Mouse (Mus musculus) inflammation-experienced regulatory T-cells, adult 6 months (primary cell): ENCODE measurements around the gene Wdr89. TPM values are rescaled to one million over a fixed set of nuclear protein-coding genes. Genes with fewer than 3 reads are reported as not detected.
"Not testable (repeated sequence)": the region's sequence is repeated elsewhere in the genome, so short reads cannot be mapped to it uniquely, and the experiment has no call there.

Experiments
- ATAC-seq: one replicate; pipeline ENCODE4 v1.8.0; 2017
- polyA plus RNA-seq, 3 experiments: library from polyadenylated mRNA; unstranded; fragments of 100-300 nt; shearing (Covaris generic); gene quantifications; one replicate each; pipeline ENCODE4 v1.2.1; 2017

Wdr89 gene
- 10 to 100 TPM; 15.7 to 29.2 (median 21.9) TPM for polyA plus RNA-seq

DNA sequence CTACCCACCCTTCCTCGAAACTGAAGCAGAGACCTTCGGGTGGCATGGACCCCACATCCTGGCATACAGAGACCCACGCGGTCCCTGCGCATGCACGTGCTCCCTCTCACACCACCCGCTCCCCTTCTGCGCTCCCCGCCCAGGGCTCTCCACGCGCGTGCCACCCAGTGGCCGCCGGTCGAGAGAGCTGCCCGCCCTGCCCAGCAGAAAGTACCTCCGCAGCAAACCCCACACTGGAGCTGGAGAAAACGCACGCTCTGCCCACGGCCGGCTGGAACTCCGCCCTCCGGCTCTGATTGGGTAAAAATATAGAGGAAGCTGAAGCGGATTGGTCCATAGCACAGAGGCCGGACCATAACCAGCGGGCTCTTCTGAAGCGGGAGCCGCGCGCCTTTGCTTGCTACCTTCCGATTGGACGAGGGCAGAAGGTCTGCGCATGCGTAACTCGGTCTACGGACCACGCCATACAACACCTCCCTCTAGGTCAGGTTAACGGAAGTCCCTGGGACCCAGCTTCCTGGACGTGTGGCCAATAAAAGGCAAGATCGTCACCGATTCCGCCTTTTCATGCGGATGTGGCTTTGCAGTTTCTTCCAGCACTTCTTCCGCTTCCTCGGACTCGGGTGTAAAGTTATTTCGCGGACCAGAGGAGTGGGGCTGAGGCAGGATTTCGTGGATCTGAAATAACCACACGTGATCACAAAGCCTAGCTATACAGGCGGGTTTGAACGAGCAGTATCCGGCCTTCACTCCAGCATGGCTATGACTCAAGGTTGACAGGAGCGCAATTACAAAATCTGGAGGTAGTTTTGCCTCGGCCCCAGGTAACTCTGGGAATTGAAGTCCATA lies at the start of gene Wdr89:
Gene Wdr89, minus strand, starts transcription at position 280 of the 849 bp plus-strand sequence.
- peak; percentile 90 for ATAC-seq

GRCm38 (mm10) chr12:75713596-75713995 lies 44.3 kb upstream of the Wdr89 start:
- no peak for ATAC-seq

- not testable (repeated sequence) for ATAC-seq
Observed at GRCm38 (mm10) chr12:75712905-75713304, 43.6 kb upstream of the Wdr89 start.

DNA sequence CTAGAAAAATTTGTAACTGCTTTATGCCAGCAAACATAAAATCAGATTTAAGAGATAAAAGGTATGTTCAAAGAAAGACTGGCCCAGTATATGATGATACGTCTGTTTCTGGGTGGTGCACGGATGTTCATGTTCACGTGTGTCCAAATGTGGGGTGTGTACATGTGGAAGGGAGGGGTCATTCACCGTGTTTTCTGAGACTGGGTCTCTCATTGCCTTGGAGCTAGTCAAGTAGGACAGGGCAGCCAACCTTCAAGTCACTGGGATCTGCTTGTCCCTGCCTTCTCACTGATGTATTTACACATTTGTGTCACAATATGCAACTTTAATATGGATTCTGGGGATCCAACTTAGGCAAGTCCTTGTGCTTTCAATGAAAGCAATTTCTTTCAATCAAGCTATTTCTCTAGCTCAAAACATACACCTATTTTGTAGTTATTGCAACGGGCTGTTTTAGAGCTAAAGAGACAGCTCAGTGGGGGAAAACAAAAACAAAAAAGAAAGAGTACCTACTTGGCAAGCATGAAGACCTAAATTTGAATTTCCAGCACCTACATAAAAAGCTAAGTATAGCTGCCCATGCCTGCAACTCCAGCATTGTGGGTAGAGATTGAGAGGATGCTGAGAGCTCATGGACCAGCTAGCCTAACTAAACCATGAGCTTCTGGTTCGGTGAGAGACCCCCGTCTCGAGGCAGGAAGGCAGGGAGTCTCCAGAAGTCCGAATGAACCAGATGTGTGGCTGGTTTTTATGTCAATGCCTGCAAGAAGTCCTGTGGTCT lies 41.4 kb upstream of the Wdr89 start:
- ATAC-seq: no peak

- no peak for ATAC-seq
Observed at GRCm38 (mm10) chr12:75709506-75709905, 40.2 kb upstream of the Wdr89 start.

GRCm38 (mm10) chr12:75706670-75707069 lies 37.3 kb upstream of the Wdr89 start:
- ATAC-seq: no peak

GRCm38 (mm10) chr12:75702739-75703122 lies 33.4 kb upstream of the Wdr89 start:
- ATAC-seq: no peak

- no peak for ATAC-seq
Observed at GRCm38 (mm10) chr12:75702084-75702738, 32.9 kb upstream of the Wdr89 start.

- ATAC-seq: no peak
Observed at GRCm38 (mm10) chr12:75701173-75702083, 32.1 kb upstream of the Wdr89 start.

GRCm38 (mm10) chr12:75698692-75699091 lies 29.4 kb upstream of the Wdr89 start:
- no peak for ATAC-seq

DNA sequence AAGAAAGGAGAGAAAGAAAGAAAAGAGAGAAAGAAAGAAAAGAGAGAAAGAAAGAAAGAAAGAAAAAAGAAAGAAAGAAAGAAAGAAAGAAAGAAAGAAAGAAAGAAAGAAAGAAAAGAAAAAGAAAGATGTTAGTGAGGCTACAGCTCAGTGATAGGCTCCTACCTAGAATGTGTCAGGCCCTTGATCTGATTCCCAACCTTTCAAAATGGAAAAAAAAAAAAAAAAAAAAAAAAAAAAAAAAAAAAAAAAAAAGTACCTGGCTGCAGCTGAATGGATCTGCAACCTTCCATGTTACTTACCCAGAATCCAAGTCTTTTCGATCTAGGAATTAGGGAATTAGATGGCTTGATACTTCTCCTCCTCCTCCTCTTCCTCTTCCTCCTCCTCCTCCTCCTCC lies 26.5 kb upstream of the Wdr89 start:
- not testable (repeated sequence) for ATAC-seq

GRCm38 (mm10) chr12:75689003-75689402 lies 19.7 kb upstream of the Wdr89 start:
- no peak for ATAC-seq

- ATAC-seq: no peak
Observed at GRCm38 (mm10) chr12:75687314-75687713, 18.0 kb upstream of the Wdr89 start.

- ATAC-seq: not testable (repeated sequence)
Observed at GRCm38 (mm10) chr12:75684026-75684425, 14.7 kb upstream of the Wdr89 start.

DNA sequence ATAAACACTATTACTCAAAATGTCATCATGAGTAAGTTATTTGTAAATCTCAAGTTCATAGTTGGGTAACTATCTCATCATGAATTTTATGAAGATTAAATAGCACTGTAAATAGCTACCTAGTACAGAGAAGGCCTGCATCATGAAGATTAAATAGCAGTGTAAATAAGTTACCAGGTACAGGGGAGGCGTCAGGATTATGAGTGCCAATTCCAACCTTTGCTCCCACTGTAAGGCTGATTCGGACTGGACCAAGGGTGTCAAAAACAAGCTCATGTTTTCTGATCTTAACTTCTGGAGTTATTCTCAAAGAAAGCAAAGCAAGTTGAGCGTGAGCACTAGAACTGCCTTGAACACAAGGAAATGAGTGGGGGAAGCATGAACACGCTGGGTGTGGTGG lies 14.3 kb upstream of the Wdr89 start:
- no peak for ATAC-seq

GRCm38 (mm10) chr12:75682842-75683241 lies 13.5 kb upstream of the Wdr89 start:
- no peak for ATAC-seq

DNA sequence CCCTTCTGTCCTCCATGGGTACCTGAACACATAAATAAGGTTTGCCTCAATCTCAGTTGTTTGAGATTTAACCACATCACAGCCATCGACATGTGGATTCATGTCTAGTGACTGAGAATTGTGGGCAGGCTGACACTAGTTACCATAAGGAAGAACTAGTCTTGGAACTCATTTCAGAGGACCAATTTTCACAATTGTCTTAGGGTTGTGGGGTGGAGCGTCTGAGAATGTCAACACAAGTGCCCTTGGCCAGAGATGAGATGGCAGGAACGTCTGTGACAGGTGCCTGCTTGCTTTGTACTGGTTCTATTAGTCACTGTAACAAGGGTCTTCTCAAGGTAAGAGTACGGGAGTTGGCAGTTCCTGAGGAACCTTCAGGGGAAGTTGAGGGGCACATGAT lies 11.8 kb upstream of the Wdr89 start:
- no peak for ATAC-seq

GRCm38 (mm10) chr12:75678393-75678792 lies 9.1 kb upstream of the Wdr89 start:
- no peak for ATAC-seq

DNA sequence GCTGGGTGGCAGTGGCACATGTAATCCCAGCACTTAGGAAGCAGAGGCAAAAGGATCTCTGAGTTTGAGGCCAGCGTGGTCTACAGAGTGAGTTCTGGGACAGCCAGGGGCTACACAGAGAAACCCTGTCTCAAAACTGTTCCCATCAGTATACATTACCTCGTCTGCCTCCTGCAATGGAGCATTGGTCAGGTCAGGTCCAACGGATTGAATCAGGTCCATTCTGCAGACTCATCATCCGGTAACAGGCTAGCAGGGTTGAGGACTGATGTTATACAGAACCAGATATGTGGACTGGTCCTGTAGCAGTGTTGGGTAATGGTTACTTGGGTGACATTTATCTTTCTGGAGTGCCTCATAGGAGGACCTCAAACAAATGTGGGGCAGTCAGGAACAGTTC lies 3.3 kb upstream of the Wdr89 start:
- no peak for ATAC-seq

DNA sequence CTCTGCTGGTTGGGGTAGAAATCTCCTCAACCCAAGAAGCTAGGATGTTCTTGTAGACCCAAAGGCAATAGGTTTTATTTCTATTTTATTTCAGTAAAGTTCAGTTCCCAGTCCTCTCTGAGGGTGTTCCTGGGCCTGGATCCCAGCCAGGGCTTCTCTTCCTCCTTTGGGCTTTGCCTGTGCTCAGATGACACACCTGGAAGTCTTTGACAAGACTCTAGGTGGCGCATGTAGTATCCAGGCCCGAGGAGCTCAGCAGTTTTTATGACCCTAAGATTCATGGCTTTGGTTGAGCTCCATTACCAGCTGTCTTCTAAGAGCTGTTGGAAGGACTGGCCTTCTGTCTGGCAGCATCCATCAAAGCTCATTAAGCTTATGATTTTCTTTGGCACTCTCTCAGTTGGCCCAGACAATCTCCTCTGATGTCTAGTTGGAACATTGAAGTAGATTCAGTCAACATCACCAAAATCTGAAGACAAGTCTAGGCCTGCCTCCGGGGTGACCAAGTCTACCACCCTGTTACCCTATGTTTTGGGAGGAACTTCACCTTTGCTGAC lies 2.5 kb upstream of the Wdr89 start:
- ATAC-seq: no peak

DNA sequence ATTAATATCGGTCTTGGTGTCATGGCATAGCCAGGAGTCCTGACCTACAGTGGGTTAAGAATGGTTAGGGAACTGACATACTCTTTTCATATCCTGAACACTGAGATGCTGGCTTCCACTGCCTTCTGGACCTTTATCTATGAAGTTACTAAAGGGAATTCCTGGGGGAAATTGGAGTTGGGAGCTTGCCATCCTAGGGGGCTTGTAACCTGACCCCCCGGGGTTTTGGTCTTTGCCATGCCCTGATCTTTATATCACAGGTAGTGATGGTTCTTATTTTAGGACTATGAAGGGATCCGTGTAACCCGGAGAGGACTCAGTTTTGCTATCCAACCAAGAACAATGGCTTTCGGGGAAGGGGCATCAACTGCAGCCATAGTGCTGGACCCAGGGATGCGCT lies 1.3 kb upstream of the Wdr89 start:
- no peak for ATAC-seq

DNA sequence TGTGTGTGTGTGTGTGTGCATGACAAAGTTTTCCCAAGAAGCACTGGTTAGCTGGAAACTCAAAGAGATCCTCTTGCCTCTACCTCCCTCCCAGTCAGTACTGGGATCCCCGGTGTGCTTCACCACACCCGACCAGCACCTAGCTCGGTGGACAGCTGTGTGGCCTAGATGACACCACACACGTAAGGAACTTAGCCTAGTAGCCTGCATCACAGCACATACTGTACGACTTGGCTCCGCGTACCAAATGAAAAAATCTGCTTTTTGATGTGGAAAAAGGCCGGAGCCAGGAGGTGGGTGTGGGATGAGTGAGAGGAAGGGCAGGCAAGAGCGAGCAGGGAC lies 450 bp downstream of the Wdr89 start:
- peak; percentile 1 for ATAC-seq
